Mouse (Mus musculus): ENCODE results near the gene Lnx2. TPM values are rescaled to one million over a fixed set of nuclear protein-coding genes. Genes with fewer than 3 reads are reported as not detected.

The Lnx2 gene
- 4.2 and 6.5 TPM in 2 replicates for polyA plus RNA-seq (2015; fragmentation: Nextera tagmentation; extraction: Ambion mirVana)

DNA sequence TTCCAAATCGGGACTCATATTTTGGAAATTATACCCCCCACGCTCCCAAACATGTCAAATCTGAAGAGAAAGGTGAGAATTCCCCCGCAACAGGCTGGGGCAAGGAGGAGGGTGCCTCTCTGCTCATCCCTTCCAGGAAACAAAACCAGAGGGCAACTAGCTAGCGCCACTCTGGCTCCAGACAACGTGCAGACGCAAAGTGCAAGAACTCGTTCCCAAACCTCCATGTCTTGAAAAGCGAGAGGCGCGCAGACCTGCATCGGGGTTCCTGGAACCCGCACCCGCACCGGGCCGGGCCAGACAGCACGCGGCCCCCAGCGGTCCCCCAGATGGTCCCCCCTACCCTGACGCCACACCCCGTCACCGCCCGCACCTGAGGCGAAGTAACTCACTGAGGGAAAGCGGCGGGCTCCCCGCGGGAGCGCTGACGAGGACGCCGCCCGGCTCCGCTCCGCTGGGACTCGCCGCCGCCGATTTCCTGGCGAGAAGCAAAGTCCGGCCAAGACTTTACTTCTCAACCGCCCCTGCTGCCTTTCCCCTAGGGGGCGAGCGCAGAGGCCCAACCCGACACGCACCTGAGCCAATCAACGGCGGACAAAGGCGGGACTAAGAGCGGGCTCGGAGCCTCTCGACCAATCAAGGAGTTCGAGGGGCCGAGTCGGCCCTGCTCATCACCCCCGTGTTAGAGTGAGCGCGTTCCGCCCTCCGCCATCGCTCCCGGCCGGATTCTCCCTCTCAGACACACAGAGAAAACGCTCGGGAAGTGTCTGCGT is at the start of gene Lnx2:
TSS of gene Lnx2 (minus strand) at position 561 of the 773 bp plus-strand sequence.
- peak within 1 kb of the TSS; percentile 58 for H3K4me3 ChIP-seq (replicated peaks)
- no peaks in the 10 kb centered on the region for H3K9me3 ChIP-seq (replicated peaks)
- H3K4me1 ChIP-seq = peaks cover 27% of the 10 kb centered on the region
- H3K4me2 ChIP-seq = peak within 1 kb of the TSS; percentile 97
- under 1% methylated on average over 65 of the region's 65 CpGs for WGBS
- H3K27ac ChIP-seq (replicated peaks) = peak within 1 kb of the TSS; percentile 86
- peak; percentile 98 for ATAC-seq (ENCODE audit: low FRiP score)
- no peaks in the 10 kb centered on the region for H3K36me3 ChIP-seq
- H3K9ac ChIP-seq (replicated peaks) = peak within 1 kb of the TSS; percentile 79
- no peaks in the 10 kb centered on the region; the same call in 1 of the 2 replicates for H3K27me3 ChIP-seq (replicated peaks)

- H3K36me3 ChIP-seq = no peaks in the 10 kb centered on the region
- 86% methylated on average over 13 of the region's 13 CpGs for WGBS
Observed at GRCm38 (mm10) chr5:147125542-147126185, 49.3 kb upstream of the Lnx2 start.

GRCm38 (mm10) chr5:147124794-147125193 is 48.4 kb upstream of the Lnx2 start:
- H3K27me3 ChIP-seq (replicated peaks) = no peaks in the 10 kb centered on the region
- no peak for ATAC-seq (ENCODE audit: low FRiP score)
- no peak overlapping the region for H3K9ac ChIP-seq (replicated peaks)
- no peaks in the 10 kb centered on the region for H3K36me3 ChIP-seq
- H3K27ac ChIP-seq (replicated peaks) = no peak overlapping the region
- no peak overlapping the region for H3K4me3 ChIP-seq (replicated peaks)
- peaks cover 4% of the 10 kb centered on the region; the same call in 1 of the 2 replicates for H3K4me1 ChIP-seq
- no peaks in the 10 kb centered on the region for H3K9me3 ChIP-seq (replicated peaks)
- 20% methylated on average over 9 of the region's 9 CpGs for WGBS
- peak overlapping the region; percentile 15; the same call in 1 of the 2 replicates for H3K4me2 ChIP-seq

More at GRCm38 (mm10) chr5:147125542-147126185, 49.3 kb upstream of the Lnx2 start:
- Histone ChIP-seq H3K9me3 (replicated peaks) (no peaks in the 10 kb centered on the region), H3K4me3 (replicated peaks) (no peak overlapping the region), H3K27me3 (replicated peaks) (no peaks in the 10 kb centered on the region), H3K9ac (replicated peaks) (no peak overlapping the region), H3K27ac (replicated peaks) (no peak overlapping the region), H3K4me2 (no peak overlapping the region), H3K4me1 (peaks cover 4% of the 10 kb centered on the region; the same call in 1 of the 2 replicates)
- ATAC-seq (ENCODE audit: low FRiP score) = no peak

DNA sequence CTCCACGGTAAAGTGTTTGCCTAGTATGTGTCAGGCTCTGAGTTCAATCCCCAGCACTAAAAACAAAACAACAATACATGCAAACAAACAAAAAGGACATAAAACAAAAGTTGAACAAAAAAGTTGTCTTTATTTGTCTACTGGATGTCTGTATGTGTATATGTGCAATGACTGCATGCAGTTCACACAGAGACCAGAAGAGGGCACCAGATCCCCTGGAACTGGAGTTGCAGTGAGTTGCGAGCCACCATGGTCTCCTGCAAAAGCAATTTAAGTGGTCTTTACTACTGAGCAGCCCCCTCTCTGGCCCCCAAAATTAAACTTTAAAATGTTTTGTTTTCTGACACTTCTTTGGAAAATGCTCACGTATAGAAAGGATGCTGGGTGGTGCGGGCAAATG is 44.8 kb upstream of the Lnx2 start:
- H3K36me3 ChIP-seq = no peaks in the 10 kb centered on the region
- H3K9me3 ChIP-seq (replicated peaks) = no peaks in the 10 kb centered on the region
- H3K27me3 ChIP-seq (replicated peaks) = no peaks in the 10 kb centered on the region
- no peak overlapping the region for H3K27ac ChIP-seq (replicated peaks)
- no peak overlapping the region for H3K4me3 ChIP-seq (replicated peaks)
- no peak overlapping the region for H3K9ac ChIP-seq (replicated peaks)
- no peak overlapping the region for H3K4me2 ChIP-seq
- ATAC-seq (ENCODE audit: low FRiP score) = no peak
- peaks cover 4% of the 10 kb centered on the region; the same call in 1 of the 2 replicates for H3K4me1 ChIP-seq
- WGBS = 93% methylated on average over 4 of the region's 4 CpGs

GRCm38 (mm10) chr5:147117027-147117426 is 40.6 kb upstream of the Lnx2 start:
- Histone ChIP-seq H3K4me1 (no peaks in the 10 kb centered on the region), H3K27me3 (replicated peaks) (no peaks in the 10 kb centered on the region), H3K27ac (replicated peaks) (no peak overlapping the region), H3K9me3 (replicated peaks) (no peaks in the 10 kb centered on the region), H3K9ac (replicated peaks) (no peak overlapping the region), H3K4me2 (no peak overlapping the region), H3K36me3 (peaks cover 9% of the 10 kb centered on the region), H3K4me3 (replicated peaks) (no peak overlapping the region)
- no peak for ATAC-seq (ENCODE audit: low FRiP score)
- WGBS = 19% methylated on average over 6 of the region's 6 CpGs

- no peaks in the 10 kb centered on the region for H3K27me3 ChIP-seq (replicated peaks)
- WGBS = 94% methylated on average over 4 of the region's 4 CpGs
- no peaks in the 10 kb centered on the region for H3K9me3 ChIP-seq (replicated peaks)
- H3K4me1 ChIP-seq = no peaks in the 10 kb centered on the region
- no peak for ATAC-seq (ENCODE audit: low FRiP score)
- H3K4me3 ChIP-seq (replicated peaks) = no peak overlapping the region
- no peak overlapping the region for H3K9ac ChIP-seq (replicated peaks)
- H3K27ac ChIP-seq (replicated peaks) = no peak overlapping the region
- H3K36me3 ChIP-seq = peaks cover 18% of the 10 kb centered on the region
- H3K4me2 ChIP-seq = no peak overlapping the region
Observed at GRCm38 (mm10) chr5:147115631-147116030, 39.2 kb upstream of the Lnx2 start.

- no peak overlapping the region for H3K4me3 ChIP-seq (replicated peaks)
- no peaks in the 10 kb centered on the region for H3K4me1 ChIP-seq
Observed at GRCm38 (mm10) chr5:147114738-147115137, 38.4 kb upstream of the Lnx2 start.

DNA sequence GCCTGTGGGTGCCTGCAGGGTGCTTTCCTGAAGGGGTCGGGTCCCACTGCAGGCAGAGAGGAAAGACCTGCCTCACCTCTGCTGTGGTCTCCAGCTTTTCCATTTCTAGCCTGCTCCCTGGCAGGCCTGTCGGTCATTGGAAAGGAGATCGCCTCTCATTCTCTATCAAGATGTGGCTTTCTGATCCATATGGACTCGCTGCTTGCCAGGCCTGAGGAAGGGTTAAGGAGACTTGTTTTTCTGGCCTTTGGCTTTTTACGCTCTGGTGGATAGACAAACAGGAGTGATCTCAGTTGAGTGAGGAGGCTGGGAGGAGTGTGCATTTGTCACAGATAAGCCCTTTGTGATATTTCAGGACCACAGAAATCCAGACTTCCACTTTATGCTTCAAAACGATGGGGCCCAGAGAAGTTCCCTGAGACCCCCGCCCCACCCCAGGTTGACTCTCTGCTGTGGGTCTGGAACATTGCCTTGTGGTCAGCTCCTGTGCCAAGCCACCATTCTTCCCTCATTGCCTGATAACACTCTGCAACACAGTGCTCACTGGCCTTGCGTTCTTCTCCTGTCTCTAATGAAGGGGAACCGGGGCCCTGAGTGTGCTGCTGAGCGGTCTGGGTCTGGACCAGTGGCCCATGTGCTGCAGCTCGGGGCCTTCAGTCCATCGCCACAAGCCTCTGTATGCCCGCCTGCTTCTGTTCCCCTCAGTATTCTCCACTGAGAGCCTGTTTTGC is 32.6 kb upstream of the Lnx2 start:
- no peaks in the 10 kb centered on the region for H3K27me3 ChIP-seq (replicated peaks)
- H3K4me2 ChIP-seq = no peak overlapping the region
- no peak overlapping the region for H3K9ac ChIP-seq (replicated peaks)
- peaks cover 30% of the 10 kb centered on the region for H3K36me3 ChIP-seq
- H3K4me3 ChIP-seq (replicated peaks) = no peak overlapping the region
- WGBS = 91% methylated on average over 13 of the region's 13 CpGs
- no peak overlapping the region for H3K27ac ChIP-seq (replicated peaks)
- H3K4me1 ChIP-seq = no peaks in the 10 kb centered on the region
- ATAC-seq (ENCODE audit: low FRiP score) = no peak
- no peaks in the 10 kb centered on the region for H3K9me3 ChIP-seq (replicated peaks)

More at GRCm38 (mm10) chr5:147114738-147115137, 38.4 kb upstream of the Lnx2 start:
- Histone ChIP-seq H3K27ac (replicated peaks) (no peak overlapping the region), H3K9ac (replicated peaks) (no peak overlapping the region), H3K36me3 (peaks cover 18% of the 10 kb centered on the region), H3K27me3 (replicated peaks) (no peaks in the 10 kb centered on the region), H3K9me3 (replicated peaks) (no peaks in the 10 kb centered on the region), H3K4me2 (no peak overlapping the region)
- no peak for ATAC-seq (ENCODE audit: low FRiP score)
- WGBS = 67% methylated on average over 7 of the region's 7 CpGs

DNA sequence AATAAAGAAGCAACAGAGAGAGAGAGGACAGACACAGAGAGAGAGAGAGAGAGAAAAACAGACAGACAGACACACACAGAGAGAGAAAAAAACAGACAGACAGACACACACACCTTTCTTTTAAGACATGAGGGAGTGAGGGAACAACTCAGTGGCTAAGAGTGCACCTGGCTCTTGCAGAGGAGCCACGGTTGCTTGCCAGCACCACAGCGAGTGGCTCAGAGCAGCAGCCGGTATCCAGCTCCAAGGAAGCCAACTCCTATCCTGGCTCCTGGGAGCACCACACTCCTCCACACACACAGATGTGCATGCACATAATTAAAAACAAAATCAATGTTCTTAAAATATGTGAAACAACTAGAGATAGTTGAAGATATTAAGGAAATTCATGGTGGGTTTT is 30.9 kb upstream of the Lnx2 start:
- ATAC-seq (ENCODE audit: low FRiP score) = no peak
- no peaks in the 10 kb centered on the region for H3K4me1 ChIP-seq
- no peak overlapping the region for H3K4me2 ChIP-seq
- H3K27ac ChIP-seq (replicated peaks) = no peak overlapping the region
- no peak overlapping the region for H3K9ac ChIP-seq (replicated peaks)
- 95% methylated on average over 3 of the region's 3 CpGs for WGBS
- H3K4me3 ChIP-seq (replicated peaks) = no peak overlapping the region
- H3K36me3 ChIP-seq = peaks cover 24% of the 10 kb centered on the region
- no peaks in the 10 kb centered on the region for H3K27me3 ChIP-seq (replicated peaks)
- no peaks in the 10 kb centered on the region for H3K9me3 ChIP-seq (replicated peaks)

- no peak overlapping the region for H3K9ac ChIP-seq (replicated peaks)
- no peak overlapping the region for H3K27ac ChIP-seq (replicated peaks)
- H3K27me3 ChIP-seq (replicated peaks) = no peaks in the 10 kb centered on the region
- H3K9me3 ChIP-seq (replicated peaks) = no peaks in the 10 kb centered on the region
- H3K4me2 ChIP-seq = no peak overlapping the region
- peaks cover 20% of the 10 kb centered on the region for H3K36me3 ChIP-seq
- ATAC-seq (ENCODE audit: low FRiP score) = no peak
- no peaks in the 10 kb centered on the region for H3K4me1 ChIP-seq
- no peak overlapping the region for H3K4me3 ChIP-seq (replicated peaks)
- 84% methylated on average over 6 of the region's 6 CpGs for WGBS
Observed at GRCm38 (mm10) chr5:147102295-147102694, 25.9 kb upstream of the Lnx2 start.

DNA sequence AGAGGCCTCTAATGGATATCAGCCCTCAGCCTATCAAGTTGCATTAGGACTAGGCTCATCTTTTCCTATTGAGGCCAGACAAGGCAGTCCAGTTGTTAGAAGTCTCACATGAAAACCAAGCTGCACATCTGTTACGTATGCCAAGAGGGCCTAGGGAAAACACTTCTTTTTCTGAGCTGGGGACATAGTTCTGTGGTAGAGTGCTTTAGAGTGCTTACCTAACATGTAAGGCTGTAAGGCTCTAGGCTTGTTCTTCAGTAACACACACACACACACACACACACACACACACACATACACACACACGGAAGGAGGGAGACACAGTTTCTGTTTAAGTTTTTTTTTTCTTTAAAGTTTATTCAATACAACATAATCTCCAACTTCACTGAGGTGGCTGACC is 23.8 kb upstream of the Lnx2 start:
- no peak overlapping the region for H3K4me3 ChIP-seq (replicated peaks)
- no peaks in the 10 kb centered on the region for H3K4me1 ChIP-seq
- no peaks in the 10 kb centered on the region for H3K9me3 ChIP-seq (replicated peaks)
- 100% methylated on average over 2 of the region's 2 CpGs for WGBS
- H3K27me3 ChIP-seq (replicated peaks) = no peaks in the 10 kb centered on the region
- no peak overlapping the region for H3K9ac ChIP-seq (replicated peaks)
- no peak overlapping the region for H3K27ac ChIP-seq (replicated peaks)
- H3K4me2 ChIP-seq = no peak overlapping the region
- no peak for ATAC-seq (ENCODE audit: low FRiP score)
- peaks cover 12% of the 10 kb centered on the region; the same call in 1 of the 2 replicates for H3K36me3 ChIP-seq

Measured in neural tube, embryonic 15.5 days (tissue).